Mouse (Mus musculus) neural tube, embryonic 14.5 days (tissue): ENCODE measurements around the gene Rsph10b. TPM values are rescaled to one million over a fixed set of nuclear protein-coding genes. Genes with fewer than 3 reads are reported as not detected.
A peak's percentile ranks its signal among the peaks of the same experiment; 100 is the strongest.

Experiments
- ATAC-seq: fragments of 200-750 bp; cut with Nextera tagmentation; 2 replicates; pipeline ENCODE4 v1.8.0; 2017; ENCODE audit warnings: low read depth, mild to moderate bottlenecking, moderate TSS enrichment, moderate library complexity
- H3K27ac ChIP-seq: fragments of 300-500 bp; sonication (generic); 2 replicates; pipeline ENCODE4 v1.5.1; 2014; ENCODE audit warnings: low read depth, mild to moderate bottlenecking, control low read depth, low read length, moderate library complexity, mixed read lengths
- H3K27me3 ChIP-seq: fragments of 300-500 bp; sonication (generic); 2 replicates; pipeline ENCODE4 v1.6.1; 2014; ENCODE audit warnings: low read length; ENCODE audit not compliant: control insufficient read depth, insufficient read depth
- H3K36me3 ChIP-seq: fragments of 300-500 bp; sonication (generic); 2 replicates; pipeline ENCODE4 v1.6.1; 2014; ENCODE audit warnings: low read length, mixed read lengths; ENCODE audit not compliant: control insufficient read depth, insufficient read depth
- H3K4me1 ChIP-seq: fragments of 300-500 bp; sonication (generic); 2 replicates; pipeline ENCODE4 v1.6.1; 2014; ENCODE audit warnings: low read length; ENCODE audit not compliant: control insufficient read depth, insufficient read depth
- H3K4me2 ChIP-seq: fragments of 300-500 bp; sonication (generic); 2 replicates; pipeline ENCODE4 v1.6.1; 2014; ENCODE audit warnings: mild to moderate bottlenecking, low read depth, low read length, control low read depth
- H3K4me3 ChIP-seq: fragments of 300-500 bp; sonication (generic); 2 replicates; pipeline ENCODE4 v1.5.1; 2014; ENCODE audit warnings: low read depth, low read length, control low read depth, mixed read lengths
- H3K9ac ChIP-seq: fragments of 300-500 bp; sonication (generic); replicated peaks from 2 replicates; pipeline ENCODE4 v1.6.1; 2014; ENCODE audit warnings: low read depth, mild to moderate bottlenecking, control low read depth, low read length, mixed read lengths
- H3K9me3 ChIP-seq: fragments of 300-500 bp; sonication (generic); 2 replicates; pipeline ENCODE4 v1.6.1; 2016; ENCODE audit warnings: low read length; ENCODE audit not compliant: control insufficient read depth
- WGBS: fragments of 180-500 bp; shearing (Covaris S2); extraction: QIAGEN DNeasy Blood & Tissue Kit; methylation state at CpG from one replicate; pipeline ENCODE4 v1.1.7; 2014; 5-methylcytosine and 5-hydroxymethylcytosine counted together
- polyA plus RNA-seq: library from polyadenylated mRNA; unstranded; fragments of >200 nt; fragmentation: Nextera tagmentation; extraction: Ambion mirVana; gene quantifications from 2 replicates; pipeline ENCODE4 v1.2.1, GENCODE M21; 2014

The Rsph10b gene
- polyA plus RNA-seq, 1 experiment from 2014 or later = 5.9 TPM

- H3K4me1 ChIP-seq = no peaks in the 10 kb centered on the region
- H3K9ac ChIP-seq = no peak overlapping the region
- no peak overlapping the region for H3K4me3 ChIP-seq
- 93% methylated on average over 11 of the region's 11 CpGs for WGBS
- no peak overlapping the region for H3K27ac ChIP-seq
- no peaks in the 10 kb centered on the region for H3K36me3 ChIP-seq
- H3K4me2 ChIP-seq = no peak overlapping the region
- H3K27me3 ChIP-seq = no peaks in the 10 kb centered on the region
- no peak for ATAC-seq
- H3K9me3 ChIP-seq = no peaks in the 10 kb centered on the region
These were observed 26.7 kb downstream of the Rsph10b start for GRCm38 (mm10) chr5:143959551-143959950.

GRCm38 (mm10) chr5:143961176-143961575, 28.3 kb downstream of the Rsph10b start:
- Histone ChIP-seq H3K9ac (no peak overlapping the region), H3K27ac (no peak overlapping the region), H3K36me3 (no peaks in the 10 kb centered on the region), H3K9me3 (no peaks in the 10 kb centered on the region), H3K4me3 (no peak overlapping the region), H3K4me1 (no peaks in the 10 kb centered on the region), H3K27me3 (no peaks in the 10 kb centered on the region), H3K4me2 (no peak overlapping the region)
- 86% methylated on average over 8 of the region's 8 CpGs for WGBS
- no peak for ATAC-seq

- Histone ChIP-seq H3K4me1 (no peaks in the 10 kb centered on the region), H3K9me3 (no peaks in the 10 kb centered on the region), H3K4me3 (no peak overlapping the region), H3K4me2 (no peak overlapping the region), H3K36me3 (no peaks in the 10 kb centered on the region), H3K27ac (no peak overlapping the region), H3K9ac (no peak overlapping the region), H3K27me3 (no peaks in the 10 kb centered on the region)
- ATAC-seq = no peak
- WGBS = 83% methylated on average over 12 of the region's 12 CpGs
These were observed 32.9 kb downstream of the Rsph10b start for GRCm38 (mm10) chr5:143965586-143966345.

- Histone ChIP-seq H3K36me3 (no peaks in the 10 kb centered on the region), H3K4me2 (no peak overlapping the region), H3K4me1 (no peaks in the 10 kb centered on the region), H3K4me3 (no peak overlapping the region), H3K27ac (no peak overlapping the region), H3K27me3 (no peaks in the 10 kb centered on the region), H3K9ac (no peak overlapping the region), H3K9me3 (no peaks in the 10 kb centered on the region)
- 86% methylated on average over 12 of the region's 12 CpGs for WGBS
- ATAC-seq = no peak
These were observed 33.8 kb downstream of the Rsph10b start for GRCm38 (mm10) chr5:143966671-143967070.

GRCm38 (mm10) chr5:143972628-143973027, 39.8 kb downstream of the Rsph10b start:
- Histone ChIP-seq H3K27ac (no peak overlapping the region), H3K4me1 (no peaks in the 10 kb centered on the region), H3K4me3 (no peak overlapping the region), H3K9me3 (no peaks in the 10 kb centered on the region), H3K36me3 (no peaks in the 10 kb centered on the region), H3K9ac (no peak overlapping the region), H3K4me2 (no peak overlapping the region), H3K27me3 (no peaks in the 10 kb centered on the region)
- 89% methylated on average over 3 of the region's 3 CpGs for WGBS
- ATAC-seq = no peak

- H3K4me1 ChIP-seq = no peaks in the 10 kb centered on the region
- peak; percentile 44; the same call in 1 of the 2 replicates for ATAC-seq
- H3K27ac ChIP-seq = no peak overlapping the region
- H3K4me2 ChIP-seq = no peak overlapping the region
- no peaks in the 10 kb centered on the region for H3K36me3 ChIP-seq
- 51% methylated on average over 4 of the region's 4 CpGs for WGBS
- no peaks in the 10 kb centered on the region for H3K9me3 ChIP-seq
- no peak overlapping the region for H3K4me3 ChIP-seq
- H3K27me3 ChIP-seq = no peaks in the 10 kb centered on the region
- no peak overlapping the region for H3K9ac ChIP-seq
These were observed 42.2 kb downstream of the Rsph10b start for GRCm38 (mm10) chr5:143974931-143975630.

- 75% methylated on average over 2 of the region's 2 CpGs for WGBS
- Histone ChIP-seq H3K4me2 (no peak overlapping the region), H3K4me3 (no peak overlapping the region), H3K27ac (no peak overlapping the region), H3K9me3 (no peaks in the 10 kb centered on the region), H3K27me3 (no peaks in the 10 kb centered on the region), H3K36me3 (no peaks in the 10 kb centered on the region), H3K9ac (no peak overlapping the region), H3K4me1 (no peaks in the 10 kb centered on the region)
- no peak for ATAC-seq
These were observed 42.7 kb downstream of the Rsph10b start for GRCm38 (mm10) chr5:143975631-143975933.

- H3K27me3 ChIP-seq = no peaks in the 10 kb centered on the region
- no peaks in the 10 kb centered on the region for H3K36me3 ChIP-seq
- no peaks in the 10 kb centered on the region for H3K9me3 ChIP-seq
- no peak for ATAC-seq
- H3K9ac ChIP-seq = no peak overlapping the region
- no peak overlapping the region for H3K27ac ChIP-seq
- no peak overlapping the region for H3K4me2 ChIP-seq
- WGBS = 88% methylated on average over 11 of the region's 11 CpGs
- H3K4me1 ChIP-seq = 0 out of 2 replicates have a peak, but pooled peaks cover 3% of the 10 kb centered on the region
- no peak overlapping the region for H3K4me3 ChIP-seq
These were observed 43.4 kb downstream of the Rsph10b start for GRCm38 (mm10) chr5:143976232-143976631.

- Histone ChIP-seq H3K4me3 (no peak overlapping the region), H3K27ac (no peak overlapping the region), H3K9ac (no peak overlapping the region), H3K27me3 (no peaks in the 10 kb centered on the region), H3K4me1 (0 out of 2 replicates have a peak, but pooled peaks cover 3% of the 10 kb centered on the region), H3K36me3 (no peaks in the 10 kb centered on the region), H3K4me2 (no peak overlapping the region), H3K9me3 (no peaks in the 10 kb centered on the region)
- no peak for ATAC-seq
- 81% methylated on average over 16 of the region's 16 CpGs for WGBS
These were observed 44.0 kb downstream of the Rsph10b start for GRCm38 (mm10) chr5:143976726-143977431.
